Mouse (Mus musculus) heart, adult 2 months (tissue): ENCODE measurements around the gene Cttnbp2nl. TPM values are rescaled to one million over a fixed set of nuclear protein-coding genes. Genes with fewer than 3 reads are reported as not detected.

ENCODE experiments used
- DNase-seq, 2 experiments: peaks; one replicate each; pipeline ENCODE4 v3.0.0; 2021
- H3K27ac ChIP-seq: fragments of 200-600 bp; 2 replicates; pipeline ENCODE4 v1.8.1; 2022
- H3K27me3 ChIP-seq: fragments of 200-500 bp; 2 replicates; pipeline ENCODE4 v1.6.1; 2012; ENCODE audit warnings: mild to moderate bottlenecking, low read length, inconsistent platforms, mixed read lengths; ENCODE audit not compliant: control insufficient read depth, insufficient read depth
- H3K36me3 ChIP-seq: fragments of 200-500 bp; 2 replicates; pipeline ENCODE4 v1.6.1; 2012; ENCODE audit warnings: low read length, inconsistent platforms; ENCODE audit not compliant: control insufficient read depth, insufficient read depth
- H3K4me1 ChIP-seq: fragments of 200-500 bp; 2 replicates; pipeline ENCODE4 v1.6.1; 2011; ENCODE audit warnings: low read length; ENCODE audit not compliant: control insufficient read depth, insufficient read depth
- H3K4me3 ChIP-seq: fragments of 200-600 bp; 2 replicates; pipeline ENCODE4 v1.8.1; 2022
- H3K79me2 ChIP-seq: fragments of 200-500 bp; replicated peaks from 2 replicates; pipeline ENCODE4 v1.6.1; 2012; ENCODE audit warnings: mild to moderate bottlenecking, inconsistent platforms, low read length, moderate library complexity, mixed read lengths; ENCODE audit not compliant: control insufficient read depth, insufficient read depth
- H3K9ac ChIP-seq: fragments of 200-500 bp; 2 replicates; pipeline ENCODE4 v1.6.1; 2012; ENCODE audit warnings: low read depth, mild to moderate bottlenecking, control low read depth, inconsistent platforms, low read length, mixed read lengths
- CTCF ChIP-seq: fragments of 200-600 bp; IDR thresholded peaks from 2 replicates; pipeline ENCODE4 v1.8.1; 2022; ENCODE audit warnings: antibody characterized with exemption, mild to moderate bottlenecking, moderate library complexity
- EP300 ChIP-seq: fragments of 200-500 bp; IDR thresholded peaks from 2 replicates; pipeline ENCODE4 v1.6.1; 2011; ENCODE audit warnings: low read depth, low read length, control low read depth; ENCODE audit not compliant: insufficient read depth
- POLR2A ChIP-seq: fragments of 200-500 bp; IDR thresholded peaks from 2 replicates; pipeline ENCODE4 v1.6.1; 2011; ENCODE audit warnings: mild to moderate bottlenecking, low read depth, low read length, control low read depth; ENCODE audit not compliant: insufficient read depth
- WGBS: fragments of 180-500 bp; shearing (Covaris S2); methylation state at CpG from one replicate; pipeline ENCODE4 v1.1.7; 2018; 5-methylcytosine and 5-hydroxymethylcytosine counted together
- intact Hi-C: fragments of 180-260 bp; cut with DNase I; formaldehyde crosslinking; loops from one replicate; pipeline ENCODE4 v1.15.1; 2025
- polyA plus RNA-seq: library from polyadenylated mRNA; depleted of rRNA; stranded (reverse); fragments of >200 nt; gene quantifications from 2 replicates; pipeline ENCODE4 v1.2.3, GENCODE M21; 2012
- total RNA-seq, 2 experiments: library from RNA; stranded (reverse); gene quantifications; 2 replicates each; pipeline ENCODE4 v1.2.3; 2021

Cttnbp2nl gene
- total and polyA plus RNA-seq, 3 experiments: 4.1 to 20.9 (median 15.3) TPM

GRCm38 (mm10) chr3:105094448-105094847 is 41.5 kb upstream of the Cttnbp2nl start:
- Histone ChIP-seq H3K79me2 (no peaks in the 10 kb centered on the region), H3K36me3 (no peaks in the 10 kb centered on the region), H3K9ac (no peak overlapping the region), H3K4me1 (peaks cover 2% of the 10 kb centered on the region), H3K4me3 (no peak overlapping the region), H3K27me3 (no peaks in the 10 kb centered on the region), H3K27ac (no peak overlapping the region)
- intact Hi-C loops: no loop called here
- WGBS: 77% methylated on average over 2 of the region's 2 CpGs
- no peak for DNase-seq
- TF ChIP-seq EP300 (no peak), CTCF (peak; percentile 16; the same call in 1 of the 2 replicates), POLR2A (no peak)

- intact Hi-C loops: no loop called here
- TF ChIP-seq POLR2A: no peak
- TF ChIP-seq EP300: no peak
- no peak for TF ChIP-seq CTCF
- no peaks in the 10 kb centered on the region for H3K36me3 ChIP-seq
- no peaks in the 10 kb centered on the region for H3K79me2 ChIP-seq
- no peak overlapping the region for H3K27ac ChIP-seq
- H3K9ac ChIP-seq: no peak overlapping the region
- WGBS: 69% methylated on average over 11 of the region's 11 CpGs
- DNase-seq: no peak
- no peak overlapping the region for H3K4me3 ChIP-seq
- H3K4me1 ChIP-seq: peaks cover 3% of the 10 kb centered on the region
- H3K27me3 ChIP-seq: no peaks in the 10 kb centered on the region
These were observed 40.0 kb upstream of the Cttnbp2nl start for GRCm38 (mm10) chr3:105092721-105093505.

GRCm38 (mm10) chr3:105090981-105091380 is 38.0 kb upstream of the Cttnbp2nl start:
- intact Hi-C loops: no loop called here
- 20% methylated on average over 3 of the region's 3 CpGs for WGBS
- no peak for TF ChIP-seq POLR2A
- 0 out of 2 replicates have a peak, but pooled peaks have one; percentile 43 for TF ChIP-seq EP300
- peak; percentile 74 for TF ChIP-seq CTCF
- H3K79me2 ChIP-seq: no peaks in the 10 kb centered on the region
- no peak overlapping the region for H3K27ac ChIP-seq
- no peak overlapping the region for H3K9ac ChIP-seq
- no peaks in the 10 kb centered on the region for H3K36me3 ChIP-seq
- H3K4me1 ChIP-seq: peaks cover 7% of the 10 kb centered on the region
- no peaks in the 10 kb centered on the region for H3K27me3 ChIP-seq
- no peak overlapping the region for H3K4me3 ChIP-seq
- DNase-seq: peak; percentile 37 to 53

GRCm38 (mm10) chr3:105090147-105090546 is 37.2 kb upstream of the Cttnbp2nl start:
- Histone ChIP-seq H3K9ac (no peak overlapping the region), H3K27ac (no peak overlapping the region), H3K36me3 (no peaks in the 10 kb centered on the region), H3K4me3 (no peak overlapping the region), H3K79me2 (no peaks in the 10 kb centered on the region), H3K4me1 (peaks cover 7% of the 10 kb centered on the region), H3K27me3 (no peaks in the 10 kb centered on the region)
- DNase-seq: no peak
- no peak for TF ChIP-seq POLR2A
- no peak for TF ChIP-seq EP300
- intact Hi-C loops: no loop called here
- 87% methylated on average over 7 of the region's 7 CpGs for WGBS

- 74% methylated on average over 2 of the region's 2 CpGs for WGBS
- no peak for TF ChIP-seq EP300
- no peak for TF ChIP-seq CTCF
- TF ChIP-seq POLR2A: no peak
- Histone ChIP-seq H3K79me2 (no peaks in the 10 kb centered on the region), H3K36me3 (no peaks in the 10 kb centered on the region), H3K9ac (no peak overlapping the region), H3K4me3 (no peak overlapping the region), H3K4me1 (peaks cover 7% of the 10 kb centered on the region), H3K27me3 (no peaks in the 10 kb centered on the region), H3K27ac (no peak overlapping the region)
- no peak for DNase-seq
- intact Hi-C loops: no loop called here
These were observed 35.7 kb upstream of the Cttnbp2nl start for GRCm38 (mm10) chr3:105088638-105089037.

- intact Hi-C loops: no loop called here
- WGBS: 18% methylated on average over 3 of the region's 3 CpGs
- peaks cover 7% of the 10 kb centered on the region for H3K4me1 ChIP-seq
- no peak overlapping the region for H3K4me3 ChIP-seq
- no peaks in the 10 kb centered on the region for H3K36me3 ChIP-seq
- peak in 1 of 2 experiments; percentile 27 for DNase-seq
- H3K27me3 ChIP-seq: no peaks in the 10 kb centered on the region
- no peaks in the 10 kb centered on the region for H3K79me2 ChIP-seq
- no peak overlapping the region for H3K9ac ChIP-seq
- H3K27ac ChIP-seq: no peak overlapping the region
- TF ChIP-seq POLR2A (no peak), EP300 (no peak), CTCF (no peak)
These were observed 34.4 kb upstream of the Cttnbp2nl start for GRCm38 (mm10) chr3:105087344-105087743.
